Mouse (Mus musculus): ENCODE measurements at regions not wholly inside any gene's neighbourhood (a gene's known extent, or its start where the extent isn't known, plus 50 kb on each side); places are given as distances from the start of the nearest gene placed in this dataset.

GRCm38 (mm10) chr11:40624126-40624778, 70.8 kb downstream of the Mat2b start:
- DNase-seq (ENCODE audit: low spot score in 2 of 2) = no peak

GRCm38 (mm10) chr11:40620036-40620435, 75.0 kb downstream of the Mat2b start:
- no peak for DNase-seq (ENCODE audit: low spot score in 2 of 2)

- DNase-seq (ENCODE audit: low spot score in 2 of 2) = no peak
Measured at GRCm38 (mm10) chr11:40603008-40603407, 92.0 kb downstream of the Mat2b start.

GRCm38 (mm10) chr11:40601572-40601909, 93.5 kb downstream of the Mat2b start:
- peak; percentile 10 to 83 for DNase-seq (ENCODE audit: low spot score in 2 of 2)

GRCm38 (mm10) chr11:40600773-40601571, 94.0 kb downstream of the Mat2b start:
- DNase-seq (ENCODE audit: low spot score in 2 of 2) = peak in 1 of 2 experiments; percentile 11

- no peak for DNase-seq (ENCODE audit: low spot score in 2 of 2)
Measured at GRCm38 (mm10) chr11:40599956-40600772, 94.8 kb downstream of the Mat2b start.

- peak in 1 of 2 experiments; percentile 46 for DNase-seq (ENCODE audit: low spot score in 2 of 2)
Measured at GRCm38 (mm10) chr11:40596347-40596746, 98.7 kb downstream of the Mat2b start.

GRCm38 (mm10) chr11:40592056-40592455, 102.9 kb downstream of the Mat2b start:
- no peak for DNase-seq (ENCODE audit: low spot score in 2 of 2)

- no peak for DNase-seq (ENCODE audit: low spot score in 2 of 2)
Measured at GRCm38 (mm10) chr11:40573758-40574139, 121.3 kb downstream of the Mat2b start.

GRCm38 (mm10) chr11:40572953-40573757, 121.8 kb downstream of the Mat2b start:
- DNase-seq (ENCODE audit: low spot score in 2 of 2) = no peak

- DNase-seq (ENCODE audit: low spot score in 2 of 2) = no peak
Measured at GRCm38 (mm10) chr11:40562866-40563265, 132.1 kb downstream of the Mat2b start.

- DNase-seq (ENCODE audit: low spot score in 2 of 2) = no peak
Measured at GRCm38 (mm10) chr11:40561983-40562382, 133.0 kb downstream of the Mat2b start.

GRCm38 (mm10) chr11:40561400-40561799, 133.6 kb downstream of the Mat2b start:
- DNase-seq (ENCODE audit: low spot score in 2 of 2) = no peak

GRCm38 (mm10) chr11:40558486-40558885, 136.5 kb downstream of the Mat2b start:
- no peak for DNase-seq (ENCODE audit: low spot score in 2 of 2)

GRCm38 (mm10) chr11:40554867-40555794, 139.9 kb downstream of the Mat2b start:
- peak; percentile 70 to 82 for DNase-seq (ENCODE audit: low spot score in 2 of 2)

GRCm38 (mm10) chr11:40552054-40552453, 142.9 kb downstream of the Mat2b start:
- peak; percentile 68 to 86 for DNase-seq (ENCODE audit: low spot score in 2 of 2)

- DNase-seq (ENCODE audit: low spot score in 2 of 2) = peak in 1 of 2 experiments; percentile 62
Measured at GRCm38 (mm10) chr11:40546596-40546995, 148.4 kb downstream of the Mat2b start.

- no peak for DNase-seq (ENCODE audit: low spot score in 2 of 2)
Measured at GRCm38 (mm10) chr11:40545537-40545936, 149.5 kb downstream of the Mat2b start.

GRCm38 (mm10) chr11:40540229-40540628, 154.8 kb downstream of the Mat2b start:
- DNase-seq (ENCODE audit: low spot score in 2 of 2) = no peak

GRCm38 (mm10) chr11:40539776-40540175, 155.2 kb downstream of the Mat2b start:
- DNase-seq (ENCODE audit: low spot score in 2 of 2) = no peak
